Mouse (Mus musculus): ENCODE measurements around the gene Tmem200a.

Tmem200a gene

GRCm38 (mm10) chr10:25876809-25877208, 202.0 kb downstream of the Tmem200a start:
- DNase-seq: no peak

GRCm38 (mm10) chr10:25868739-25869138, 210.1 kb downstream of the Tmem200a start:
- no peak for DNase-seq
